Mouse (Mus musculus) common myeloid progenitor, adult 5-6 weeks (primary cell): ENCODE data around the gene Mgat4a. TPM values are rescaled to one million over a fixed set of nuclear protein-coding genes. Genes with fewer than 3 reads are reported as not detected.

Source experiments
- ATAC-seq: replicated peaks from 2 replicates; pipeline ENCODE4 v1.8.0; 2016; ENCODE audit warnings: low read depth, mild to moderate bottlenecking, moderate TSS enrichment, inconsistent platforms; ENCODE audit not compliant: poor library complexity, severe bottlenecking
- total RNA-seq: library from RNA; stranded (forward); fragments of 200-1000, 187-1606 nt; gene quantifications from 2 replicates; pipeline ENCODE4 v1.2.3, GENCODE M21; 2017

Mgat4a gene
- total RNA-seq, 1 experiment from 2014 or later: 15.8 TPM

- no peak for ATAC-seq
These were observed 132.1 kb downstream of the Mgat4a start for GRCm38 (mm10) chr1:37408678-37409077.

DNA sequence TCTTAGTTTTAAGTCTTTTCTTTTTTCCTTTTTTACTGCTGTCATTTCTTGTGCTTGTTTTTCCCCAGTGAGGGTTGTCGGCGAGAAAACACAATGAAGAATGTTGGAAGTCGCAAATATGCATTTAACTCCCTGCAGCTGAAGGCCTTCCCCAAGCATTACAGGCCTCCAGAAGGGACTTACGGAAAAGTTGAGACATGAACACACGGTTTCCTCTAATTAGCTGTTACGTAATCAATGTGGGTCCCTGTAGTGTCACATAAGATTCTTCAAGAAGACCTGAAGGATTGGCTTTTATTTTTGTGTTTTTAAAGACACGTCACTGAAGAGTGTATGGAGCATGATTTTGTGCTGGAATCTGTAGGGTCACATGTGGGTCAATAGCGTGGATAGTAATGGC, 132.8 kb downstream of the Mgat4a start:
- no peak for ATAC-seq

GRCm38 (mm10) chr1:37407228-37407627, 133.6 kb downstream of the Mgat4a start:
- no peak for ATAC-seq

DNA sequence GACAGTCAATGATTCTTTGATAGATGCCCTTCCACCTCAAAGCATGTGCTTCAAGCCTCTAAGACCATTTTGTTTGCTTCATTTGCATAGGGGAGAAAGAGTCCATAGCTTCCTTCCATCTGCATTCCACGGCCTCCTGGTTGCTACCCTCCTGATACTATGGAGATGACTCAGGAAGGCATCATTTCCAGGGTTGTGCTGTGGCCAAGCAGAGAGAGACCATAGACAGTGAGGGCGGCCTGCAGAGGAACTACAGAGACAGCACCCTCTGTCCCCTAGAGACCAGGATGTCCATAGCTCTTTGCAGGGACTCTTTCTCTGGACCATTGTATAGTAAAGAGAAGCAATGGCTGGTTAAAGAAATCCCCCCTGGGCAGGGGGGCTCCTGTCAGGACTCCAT, 135.7 kb downstream of the Mgat4a start:
- ATAC-seq: no peak

GRCm38 (mm10) chr1:37401687-37402086, 139.1 kb downstream of the Mgat4a start:
- peak; percentile 82 for ATAC-seq

DNA sequence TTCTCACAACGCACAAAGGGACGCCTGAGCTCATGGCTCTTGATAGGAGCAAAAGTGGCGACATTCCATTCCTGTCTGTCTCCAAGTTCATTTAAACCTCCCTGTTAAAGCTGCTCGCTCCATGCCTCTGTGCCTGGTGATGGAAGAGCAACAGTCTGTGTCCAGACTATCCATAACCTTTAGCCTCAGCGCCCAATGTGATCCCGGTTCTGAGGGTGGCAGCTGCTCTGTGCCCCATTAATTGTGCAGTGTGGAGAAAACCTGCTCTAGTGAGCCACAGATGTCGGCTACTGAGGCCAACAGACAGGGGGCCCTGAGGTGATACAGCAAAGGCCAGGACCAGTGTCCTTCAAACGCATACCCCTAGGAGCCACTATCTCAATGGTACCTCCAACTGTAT, 141.1 kb downstream of the Mgat4a start:
- no peak for ATAC-seq

DNA sequence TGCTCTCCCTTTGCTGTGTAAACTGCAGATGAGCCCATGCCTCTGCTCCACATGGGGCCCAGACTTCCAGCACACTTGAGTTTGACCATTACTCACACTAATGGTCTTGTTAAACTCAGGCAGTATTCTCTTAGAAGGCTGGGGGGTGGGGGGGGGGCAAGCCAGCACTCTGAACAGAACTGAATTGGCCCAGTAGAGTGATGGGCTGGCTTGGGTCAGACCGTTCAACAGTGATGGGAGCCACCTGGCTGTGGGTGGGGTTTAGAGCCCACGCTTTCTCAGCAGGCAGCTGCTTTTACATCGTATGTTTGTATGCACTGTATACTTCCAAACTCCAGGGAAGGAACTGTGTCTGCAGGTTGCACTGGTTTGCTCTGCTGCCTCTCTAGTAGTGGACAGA, 141.9 kb downstream of the Mgat4a start:
- no peak for ATAC-seq

- ATAC-seq: no peak
These were observed 144.3 kb downstream of the Mgat4a start for GRCm38 (mm10) chr1:37396481-37396880.

DNA sequence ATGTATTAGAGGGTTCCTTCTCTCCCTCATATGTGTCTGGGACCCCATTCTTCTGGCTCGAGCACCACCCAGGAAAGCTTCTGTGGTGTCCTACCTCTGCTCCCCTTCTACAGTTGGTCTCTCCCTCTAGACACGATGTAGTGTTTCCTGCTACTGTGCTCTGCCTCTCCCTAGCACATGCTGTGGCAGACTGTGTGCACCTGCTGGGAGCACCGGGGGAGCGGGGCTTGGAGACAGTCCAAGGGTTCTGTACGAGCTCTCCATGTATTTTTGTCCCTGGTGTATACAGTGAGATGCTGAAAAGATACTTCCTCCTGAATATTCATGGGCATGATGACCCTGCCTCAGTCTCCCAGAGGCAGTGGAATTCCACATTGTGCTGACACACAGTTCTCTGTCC, 147.6 kb downstream of the Mgat4a start:
- no peak for ATAC-seq

Other genes starting within 250 kb of the Mgat4a start
- 5.5 and 6.9 TPM in 2 replicates for gene Inpp4a, start 241.2 kb downstream of the Mgat4a start, total RNA-seq
- gene Coa5, start 110.9 kb downstream of the Mgat4a start, total RNA-seq: 71.1 and 86.2 TPM in 2 replicates
- gene Unc50, start 110.9 kb downstream of the Mgat4a start, total RNA-seq: 35.5 and 49.2 TPM in 2 replicates
- gene 2010300C02Rik, start 179.1 kb upstream of the Mgat4a start, total RNA-seq: not detected in 2 replicates